Mouse (Mus musculus): ENCODE data around the gene Capn2. TPM values are rescaled to one million over a fixed set of nuclear protein-coding genes. Genes with fewer than 3 reads are reported as not detected.

The Capn2 gene
- polyA plus RNA-seq, 1 experiment from 2014 or later, result 116 TPM

DNA sequence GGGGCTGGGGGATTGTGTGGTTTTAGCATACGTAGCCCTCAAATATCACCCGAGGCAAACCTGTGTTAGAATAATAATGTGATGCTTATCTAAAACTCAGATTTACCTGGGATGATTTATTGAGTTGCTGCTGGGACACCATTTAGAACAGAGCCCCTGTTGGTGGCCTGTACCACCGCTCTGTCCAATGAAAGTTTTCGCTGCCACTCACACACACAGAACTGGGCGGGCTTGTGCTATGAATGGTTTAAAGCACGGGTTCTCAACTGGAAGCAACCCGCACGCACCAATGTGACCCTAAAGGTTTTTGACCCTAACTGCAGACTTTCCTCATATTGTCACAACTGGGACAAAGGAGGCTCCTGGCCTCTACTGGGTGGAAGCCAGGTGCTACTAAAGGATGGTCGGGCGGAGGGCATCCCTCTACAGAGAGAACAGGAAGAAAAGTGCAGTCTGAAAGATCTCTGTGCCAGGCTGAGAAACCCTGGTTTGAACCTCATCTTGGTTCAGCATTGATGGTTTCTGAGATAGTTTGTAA is 804 bp upstream of the Capn2 start:
- Histone ChIP-seq H3K4me2 (peak overlapping the region; percentile 81), H3K4me1 (ENCODE audit: insufficient read depth) (peaks cover 18% of the 10 kb centered on the region), H3K9me3 (ENCODE audit: low read depth, low read length) (no peaks in the 10 kb centered on the region), H3K9ac (no peak overlapping the region), H3K27me3 (ENCODE audit: insufficient read depth, low read length) (no peaks in the 10 kb centered on the region), H3K36me3 (ENCODE audit: insufficient read depth) (peaks cover 12% of the 10 kb centered on the region; the same call in 1 of the 2 replicates), H3K4me3 (ENCODE audit: low read depth, low read length) (no peak overlapping the region), H3K27ac (ENCODE audit: low read depth) (no peak overlapping the region)
- DNase-seq (no peak), ATAC-seq (ENCODE audit: insufficient read depth) (no peak)
- TF ChIP-seq CTCF (IDR thresholded peaks at IDR 0.05; ENCODE audit: low read depth), result no peak
- 70% methylated on average over 10 of the region's 10 CpGs for WGBS

DNA sequence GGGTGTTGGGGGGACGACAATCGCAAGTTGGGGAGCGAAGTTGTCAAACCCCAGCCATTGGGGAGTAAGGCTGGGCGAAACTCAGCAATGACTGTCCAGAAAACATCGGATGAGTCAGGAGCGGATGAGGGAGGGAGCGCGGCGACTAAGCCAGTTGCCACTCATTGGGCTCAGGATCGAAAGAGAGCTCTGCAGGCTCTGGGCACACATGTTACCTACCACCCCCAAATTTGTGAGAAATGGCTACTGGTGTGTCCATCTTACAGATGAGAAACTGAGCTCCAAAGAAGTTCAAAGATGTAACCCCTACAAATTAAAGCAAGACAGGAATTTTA is 236 bp upstream of the Capn2 start:
- peak overlapping the region; percentile 81 for H3K4me2 ChIP-seq
- peak overlapping the region; percentile 90 for H3K27ac ChIP-seq (ENCODE audit: low read depth)
- H3K9me3 ChIP-seq (ENCODE audit: low read depth, low read length), result no peaks in the 10 kb centered on the region
- H3K36me3 ChIP-seq (ENCODE audit: insufficient read depth), result peaks cover 17% of the 10 kb centered on the region; the same call in 1 of the 2 replicates
- under 1% methylated on average over 10 of the region's 10 CpGs for WGBS
- peak; percentile 25 for ATAC-seq (ENCODE audit: insufficient read depth)
- no peak for TF ChIP-seq CTCF (IDR thresholded peaks at IDR 0.05; ENCODE audit: low read depth)
- no peaks in the 10 kb centered on the region for H3K27me3 ChIP-seq (ENCODE audit: insufficient read depth, low read length)
- DNase-seq, result no peak
- peak overlapping the region; percentile 66 for H3K4me3 ChIP-seq (ENCODE audit: low read depth, low read length)
- peaks cover 22% of the 10 kb centered on the region for H3K4me1 ChIP-seq (ENCODE audit: insufficient read depth)
- peak overlapping the region; percentile 94 for H3K9ac ChIP-seq

DNA sequence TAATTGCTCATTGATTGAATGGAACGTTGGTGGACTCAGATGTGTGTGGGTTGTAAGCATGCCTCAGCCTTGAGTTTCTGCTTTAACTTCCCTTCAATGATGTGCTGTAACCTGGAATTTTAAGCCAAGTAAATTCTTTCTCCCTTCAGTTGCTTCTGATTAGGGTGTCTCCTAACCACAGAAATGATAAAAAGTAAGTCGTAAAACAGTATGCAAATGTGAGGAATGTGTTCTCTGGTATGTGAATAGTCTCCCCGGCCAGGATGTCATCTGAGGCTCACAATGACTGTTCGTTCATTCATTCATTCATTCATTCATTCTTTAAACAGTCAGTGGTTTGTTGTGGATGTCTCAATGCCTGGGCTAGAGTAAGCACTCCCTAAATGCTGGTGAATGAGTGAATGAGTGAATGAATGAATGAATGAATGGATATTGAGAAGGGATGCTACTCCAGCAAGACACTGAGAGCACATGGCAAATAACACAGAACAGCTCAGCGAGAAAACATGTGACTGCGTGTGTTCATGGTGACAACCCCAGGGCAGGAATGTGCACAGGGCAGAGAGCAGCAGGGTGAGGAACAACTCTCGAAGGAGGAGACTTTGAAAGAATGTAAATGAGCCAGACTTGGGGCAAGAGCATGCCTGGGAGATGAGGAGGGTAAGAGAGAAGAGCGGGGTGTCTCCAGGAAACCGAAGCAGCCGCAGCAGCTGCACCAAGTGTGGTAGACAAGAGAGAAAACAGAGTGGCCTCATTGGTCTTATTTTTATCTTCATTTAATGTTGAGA is 2.4 kb downstream of the Capn2 start:
- Histone ChIP-seq H3K4me1 (ENCODE audit: insufficient read depth) (peaks cover 27% of the 10 kb centered on the region), H3K4me3 (ENCODE audit: low read depth, low read length) (no peak overlapping the region), H3K9me3 (ENCODE audit: low read depth, low read length) (no peaks in the 10 kb centered on the region), H3K27ac (ENCODE audit: low read depth) (no peak overlapping the region), H3K36me3 (ENCODE audit: insufficient read depth) (peaks cover 43% of the 10 kb centered on the region), H3K27me3 (ENCODE audit: insufficient read depth, low read length) (no peaks in the 10 kb centered on the region), H3K9ac (no peak overlapping the region), H3K4me2 (no peak overlapping the region)
- DNase-seq, result no peak
- ATAC-seq (ENCODE audit: insufficient read depth), result no peak
- TF ChIP-seq CTCF (IDR thresholded peaks at IDR 0.05; ENCODE audit: low read depth), result no peak
- 84% methylated on average over 10 of the region's 10 CpGs for WGBS

DNA sequence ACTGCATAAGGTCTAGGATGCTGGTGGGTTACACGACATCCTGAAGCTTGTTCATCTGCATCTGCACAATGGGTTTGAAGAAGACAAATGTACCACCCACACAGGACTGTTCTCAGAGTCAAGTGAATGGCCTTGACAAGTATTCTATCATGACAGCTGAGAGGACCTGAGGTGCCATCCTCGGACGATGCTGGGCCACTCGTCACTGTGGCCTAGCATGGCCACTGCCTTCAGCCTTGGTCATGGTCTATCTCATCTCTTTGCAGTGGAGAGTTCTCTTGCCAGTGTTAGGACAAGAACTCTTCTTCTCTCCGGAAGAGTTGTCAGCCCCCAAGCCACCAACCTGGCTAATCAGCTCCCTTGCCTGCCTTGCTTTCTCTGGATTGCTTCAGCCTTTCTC is 3.7 kb downstream of the Capn2 start:
- Histone ChIP-seq H3K9ac (no peak overlapping the region), H3K27me3 (ENCODE audit: insufficient read depth, low read length) (no peaks in the 10 kb centered on the region), H3K4me1 (ENCODE audit: insufficient read depth) (peaks cover 28% of the 10 kb centered on the region), H3K36me3 (ENCODE audit: insufficient read depth) (peaks cover 56% of the 10 kb centered on the region), H3K4me2 (no peak overlapping the region), H3K4me3 (ENCODE audit: low read depth, low read length) (no peak overlapping the region), H3K9me3 (ENCODE audit: low read depth, low read length) (no peaks in the 10 kb centered on the region), H3K27ac (ENCODE audit: low read depth) (no peak overlapping the region)
- 79% methylated on average over 5 of the region's 5 CpGs for WGBS
- no peak for DNase-seq
- no peak for ATAC-seq (ENCODE audit: insufficient read depth)
- no peak for TF ChIP-seq CTCF (IDR thresholded peaks at IDR 0.05; ENCODE audit: low read depth)

DNA sequence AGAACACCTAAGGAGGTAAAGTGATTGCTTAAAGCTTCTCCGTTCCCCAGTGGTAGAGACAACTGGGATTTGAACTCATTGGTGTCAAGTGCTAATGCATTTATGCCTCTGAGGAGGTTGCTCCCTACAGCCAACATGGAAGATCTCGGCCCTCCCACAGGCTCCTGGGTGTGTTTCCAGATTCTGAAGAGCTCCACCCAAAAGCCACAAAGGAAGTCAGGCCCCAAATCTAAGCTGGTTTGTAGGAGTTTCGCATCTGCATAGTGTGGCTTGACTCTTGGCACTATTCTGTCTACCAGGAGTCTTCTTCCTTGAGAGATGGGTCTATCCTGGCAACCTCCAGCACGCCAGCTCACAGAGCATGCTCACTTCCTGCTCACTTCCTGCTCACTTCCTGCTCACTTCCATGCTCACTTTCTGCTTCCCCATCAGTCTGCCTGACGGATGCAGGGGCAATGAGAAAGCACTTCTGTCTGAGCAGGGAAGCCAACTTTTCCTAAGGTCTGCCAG is 4.5 kb downstream of the Capn2 start:
- DNase-seq, result no peak
- no peak overlapping the region for H3K4me3 ChIP-seq (ENCODE audit: low read depth, low read length)
- no peak overlapping the region for H3K9ac ChIP-seq
- H3K9me3 ChIP-seq (ENCODE audit: low read depth, low read length), result no peaks in the 10 kb centered on the region
- no peaks in the 10 kb centered on the region for H3K27me3 ChIP-seq (ENCODE audit: insufficient read depth, low read length)
- H3K27ac ChIP-seq (ENCODE audit: low read depth), result no peak overlapping the region
- no peak overlapping the region for H3K4me2 ChIP-seq
- peaks cover 28% of the 10 kb centered on the region for H3K4me1 ChIP-seq (ENCODE audit: insufficient read depth)
- peaks cover 60% of the 10 kb centered on the region for H3K36me3 ChIP-seq (ENCODE audit: insufficient read depth)
- no peak for TF ChIP-seq CTCF (IDR thresholded peaks at IDR 0.05; ENCODE audit: low read depth)
- ATAC-seq (ENCODE audit: insufficient read depth), result no peak
- WGBS, result 80% methylated on average over 5 of the region's 5 CpGs

DNA sequence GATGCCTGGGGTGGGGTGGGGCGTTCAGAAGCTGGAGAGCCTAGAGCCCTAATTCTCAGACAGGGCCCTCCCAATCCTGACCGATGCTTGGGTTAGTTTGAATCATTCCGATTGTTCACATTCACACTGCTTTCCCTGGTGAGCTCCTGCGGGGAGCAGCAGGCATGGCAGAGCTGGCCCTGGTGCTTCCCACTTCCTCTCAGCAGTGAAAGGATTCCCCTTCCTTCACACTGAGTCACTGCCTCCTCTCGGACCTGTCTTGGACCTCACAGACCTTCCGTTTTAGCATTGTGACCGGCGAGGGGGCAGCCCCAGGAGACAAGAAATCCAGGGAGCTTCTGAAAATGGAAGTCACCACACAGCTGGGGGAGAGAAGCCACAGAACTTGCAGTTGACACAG is 5.6 kb downstream of the Capn2 start:
- no peak overlapping the region for H3K4me2 ChIP-seq
- no peak for TF ChIP-seq CTCF (IDR thresholded peaks at IDR 0.05; ENCODE audit: low read depth)
- DNase-seq, result no peak
- H3K36me3 ChIP-seq (ENCODE audit: insufficient read depth), result peaks cover 60% of the 10 kb centered on the region
- H3K27ac ChIP-seq (ENCODE audit: low read depth), result no peak overlapping the region
- no peaks in the 10 kb centered on the region for H3K27me3 ChIP-seq (ENCODE audit: insufficient read depth, low read length)
- H3K4me1 ChIP-seq (ENCODE audit: insufficient read depth), result peaks cover 28% of the 10 kb centered on the region
- no peaks in the 10 kb centered on the region for H3K9me3 ChIP-seq (ENCODE audit: low read depth, low read length)
- 75% methylated on average over 8 of the region's 8 CpGs for WGBS
- no peak for ATAC-seq (ENCODE audit: insufficient read depth)
- H3K4me3 ChIP-seq (ENCODE audit: low read depth, low read length), result no peak overlapping the region
- no peak overlapping the region for H3K9ac ChIP-seq

DNA sequence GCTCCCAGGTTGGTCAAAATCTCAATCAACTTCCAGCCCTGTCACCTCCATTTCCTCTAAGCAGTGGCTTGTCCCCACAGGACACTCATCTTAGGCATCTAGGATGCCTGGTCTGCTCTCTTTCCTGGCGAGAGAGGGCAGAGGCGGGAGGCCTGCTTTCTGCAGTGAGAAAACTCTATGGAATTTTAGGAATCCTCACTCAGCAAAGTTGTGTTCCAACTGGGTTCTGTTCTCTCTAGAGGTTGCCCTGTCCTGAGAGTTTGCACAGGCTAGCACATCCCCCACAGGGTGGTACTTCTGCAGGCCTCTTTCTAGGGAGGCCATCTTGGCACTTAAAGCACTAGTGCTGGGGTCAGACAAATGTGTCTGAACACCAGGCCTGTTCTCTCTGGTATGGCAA is 6.3 kb downstream of the Capn2 start:
- no peaks in the 10 kb centered on the region for H3K27me3 ChIP-seq (ENCODE audit: insufficient read depth, low read length)
- no peak overlapping the region for H3K4me2 ChIP-seq
- WGBS, result 66% methylated on average over 2 of the region's 2 CpGs
- no peak overlapping the region for H3K27ac ChIP-seq (ENCODE audit: low read depth)
- H3K36me3 ChIP-seq (ENCODE audit: insufficient read depth), result peaks cover 61% of the 10 kb centered on the region
- no peak overlapping the region for H3K9ac ChIP-seq
- peaks cover 31% of the 10 kb centered on the region for H3K4me1 ChIP-seq (ENCODE audit: insufficient read depth)
- DNase-seq (no peak), ATAC-seq (ENCODE audit: insufficient read depth) (no peak)
- no peak overlapping the region for H3K4me3 ChIP-seq (ENCODE audit: low read depth, low read length)
- no peaks in the 10 kb centered on the region for H3K9me3 ChIP-seq (ENCODE audit: low read depth, low read length)
- TF ChIP-seq CTCF (IDR thresholded peaks at IDR 0.05; ENCODE audit: low read depth), result no peak
